Mouse (Mus musculus): ENCODE data around the gene Zfp597. TPM values are rescaled to one million over a fixed set of nuclear protein-coding genes. Genes with fewer than 3 reads are reported as not detected.

The Zfp597 gene
- total RNA-seq (2022) = 10 to 100 TPM; 18.9 to 25.4 (median 21.3) TPM

DNA sequence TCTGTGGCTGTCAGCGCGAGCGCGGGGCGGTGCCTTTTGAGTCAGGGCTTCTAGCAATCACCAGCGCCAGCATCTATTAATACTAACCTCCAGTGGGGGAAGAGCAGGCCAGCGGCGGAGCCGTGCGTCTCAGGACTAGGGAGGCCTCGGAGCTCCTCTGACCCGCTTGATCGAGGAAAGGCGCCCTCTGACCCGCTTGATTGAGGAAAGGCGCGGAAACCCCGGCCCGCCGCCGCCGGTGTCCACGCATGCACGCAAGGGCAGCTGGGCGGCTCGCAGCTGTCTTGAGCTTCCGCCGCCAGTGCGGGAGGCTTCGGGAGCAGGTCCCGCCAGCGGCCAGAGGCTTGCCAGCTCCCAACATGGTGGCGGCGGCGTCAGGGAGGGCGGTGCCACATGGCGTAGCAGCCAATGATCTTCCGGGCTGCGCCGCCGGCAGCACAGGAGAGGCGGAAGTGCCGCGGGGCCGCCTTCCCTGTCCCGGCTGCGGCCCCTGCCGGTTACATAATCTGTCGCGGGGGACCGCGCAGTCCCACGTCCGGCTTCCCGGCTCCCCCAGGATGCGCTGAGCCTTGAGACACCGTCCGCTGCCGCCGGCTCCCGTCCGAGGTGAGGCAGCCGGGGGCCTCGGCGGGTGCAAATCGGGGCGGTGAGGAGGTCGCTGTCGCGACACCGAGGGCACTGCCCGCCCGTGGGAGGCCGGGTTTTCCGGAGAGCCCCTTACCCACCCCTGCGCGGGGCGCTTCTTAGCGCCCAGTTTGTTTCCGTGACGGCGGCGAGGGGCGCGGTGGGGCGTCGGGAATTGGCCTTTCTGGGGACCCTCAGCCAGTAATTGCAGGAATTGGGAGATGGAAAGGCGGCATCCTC lies at the start of gene Zfp597, which contains the start of gene Gm20695:
TSS of gene Zfp597 (minus strand) at position 361 of the 864 bp plus-strand sequence.
TSS of gene Gm20695 (plus strand) at position 448 of the 864 bp plus-strand sequence.
- DNase-seq = peak; percentile 91

GRCm38 (mm10) chr16:3934091-3934490 lies 49.7 kb upstream of the Zfp597 start:
- no peak for DNase-seq

GRCm38 (mm10) chr16:3933536-3933935 lies 49.2 kb upstream of the Zfp597 start:
- peak; percentile 32 for DNase-seq

DNA sequence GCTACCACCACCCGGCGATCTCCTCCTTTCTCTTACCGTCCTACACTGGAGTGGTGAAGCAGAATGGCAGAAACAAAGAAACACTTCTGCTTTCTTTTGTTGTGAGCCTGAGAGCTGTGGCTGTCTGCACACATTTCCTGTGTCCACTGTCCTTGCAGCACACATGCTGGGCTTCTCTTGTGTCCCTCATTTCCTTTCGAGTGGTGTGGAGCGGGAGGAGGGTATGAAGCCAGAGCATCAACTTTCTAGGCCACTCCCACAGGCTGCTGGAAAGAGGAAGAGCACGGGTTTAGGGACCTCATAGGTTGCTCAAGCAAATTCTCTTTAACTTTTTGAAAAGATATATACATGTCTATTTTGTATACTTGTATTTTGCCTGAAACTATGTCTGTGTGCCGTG lies 44.8 kb upstream of the Zfp597 start:
- DNase-seq = no peak

DNA sequence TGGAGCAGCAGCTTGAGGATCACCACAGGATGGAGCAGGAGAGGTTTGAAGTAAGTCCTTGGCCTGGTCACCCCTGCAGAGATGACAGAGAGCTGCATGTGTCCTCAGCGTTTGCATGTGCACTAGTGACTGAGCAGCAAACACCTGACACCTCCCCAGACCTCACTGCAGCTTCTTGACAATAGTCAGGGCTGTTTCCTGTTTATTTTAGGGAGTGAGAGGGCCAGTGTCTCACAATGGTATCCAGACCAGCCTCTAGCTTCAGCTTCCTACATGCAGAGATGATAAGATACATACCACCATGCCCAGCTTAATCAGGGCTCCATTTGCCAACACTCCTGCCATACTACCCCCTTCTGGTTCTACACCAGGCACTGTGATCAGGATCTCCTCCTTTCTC lies 44.2 kb upstream of the Zfp597 start:
- DNase-seq = no peak

GRCm38 (mm10) chr16:3923966-3924365 lies 39.6 kb upstream of the Zfp597 start:
- DNase-seq = no peak

DNA sequence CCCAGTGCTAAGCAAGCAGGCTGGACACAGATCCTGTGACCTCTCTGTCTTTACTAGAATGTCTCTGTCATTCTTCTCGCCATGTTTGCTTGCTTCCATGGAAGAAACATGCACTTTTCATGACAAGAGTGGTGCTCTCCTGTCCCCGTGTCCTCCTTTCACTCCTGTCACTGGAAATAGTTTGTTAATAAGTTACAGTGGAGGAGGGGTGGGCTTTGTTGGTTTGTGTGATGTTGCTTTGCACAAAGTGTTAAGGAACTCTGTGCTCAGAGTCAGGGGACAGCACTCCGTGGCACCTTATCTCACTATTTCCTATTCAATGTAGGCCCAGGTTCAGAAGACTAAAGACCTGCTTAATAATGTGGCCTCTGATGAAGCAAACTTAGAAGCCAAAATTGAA lies 39.2 kb upstream of the Zfp597 start:
- DNase-seq = no peak

GRCm38 (mm10) chr16:3920756-3921155 lies 36.4 kb upstream of the Zfp597 start:
- DNase-seq = no peak

GRCm38 (mm10) chr16:3909118-3909517 lies 24.8 kb upstream of the Zfp597 start:
- no peak for DNase-seq

- DNase-seq = peak; percentile 95
Observed at GRCm38 (mm10) chr16:3908537-3909111, 24.3 kb upstream of the Zfp597 start, which contains the start of the genes 1700037C18Rik and Cluap1. TSS of gene 1700037C18Rik (minus strand) at chr16:3908689. TSS of gene Cluap1 (plus strand) at chr16:3908801.

DNA sequence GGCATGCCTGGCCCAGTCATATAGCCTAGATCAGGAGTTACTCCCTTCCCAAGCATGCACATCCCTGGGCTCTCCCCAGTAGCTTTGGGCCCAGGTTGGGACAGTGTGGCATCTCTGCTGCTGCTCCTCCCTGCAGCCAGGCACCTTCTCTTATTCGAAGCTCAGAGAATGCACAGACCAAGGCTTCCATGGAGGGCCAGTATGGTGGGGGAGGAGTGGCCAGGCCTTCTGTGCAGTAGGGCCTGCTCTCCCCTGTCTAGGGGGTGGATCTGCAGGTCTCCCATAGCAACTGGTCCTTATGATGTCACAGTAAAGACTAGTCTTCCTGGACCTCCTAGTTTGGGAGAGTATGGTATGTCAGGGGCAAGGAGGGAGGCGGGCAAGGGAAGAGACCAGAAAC lies 23.1 kb upstream of the Zfp597 start:
- no peak for DNase-seq

DNA sequence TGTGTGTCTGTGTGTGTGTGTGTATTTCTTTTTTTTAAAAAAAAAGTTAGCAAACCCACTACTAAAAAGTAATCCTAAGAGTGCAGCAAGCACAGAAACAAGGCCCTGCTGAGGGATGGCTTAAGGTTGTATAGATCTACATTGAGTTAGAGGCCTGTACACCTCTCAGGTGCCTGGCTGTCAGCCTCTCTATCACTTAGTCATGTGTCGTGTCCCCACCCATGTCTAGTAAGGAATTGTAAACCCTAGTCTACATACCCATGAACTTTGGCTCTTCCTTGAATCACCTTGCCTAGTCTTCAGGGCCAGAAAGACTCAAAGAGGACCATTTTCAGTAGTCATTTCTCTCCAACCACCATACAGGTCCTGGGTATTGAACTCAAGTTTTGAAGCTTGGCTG lies 12.2 kb upstream of the Zfp597 start:
- DNase-seq = no peak

DNA sequence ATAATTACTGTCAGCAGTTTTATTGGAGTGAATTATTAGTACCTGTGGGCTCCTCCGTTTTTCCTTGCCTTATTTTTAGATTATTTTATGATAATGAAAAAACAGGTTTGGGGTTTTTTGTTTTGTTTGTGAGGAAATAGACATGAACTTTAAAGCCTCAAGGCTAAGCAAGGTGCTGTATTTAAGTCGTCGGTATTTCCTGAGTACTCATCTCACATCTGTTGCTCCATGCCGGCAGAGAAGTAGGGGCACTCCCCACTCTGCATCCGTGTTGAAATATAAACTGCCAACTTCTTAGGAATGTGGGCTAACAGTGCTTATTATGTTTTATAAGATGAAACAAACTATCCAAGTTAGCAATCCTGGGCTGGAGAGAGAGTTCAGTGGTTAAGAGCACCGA lies 11.7 kb upstream of the Zfp597 start:
- no peak for DNase-seq

DNA sequence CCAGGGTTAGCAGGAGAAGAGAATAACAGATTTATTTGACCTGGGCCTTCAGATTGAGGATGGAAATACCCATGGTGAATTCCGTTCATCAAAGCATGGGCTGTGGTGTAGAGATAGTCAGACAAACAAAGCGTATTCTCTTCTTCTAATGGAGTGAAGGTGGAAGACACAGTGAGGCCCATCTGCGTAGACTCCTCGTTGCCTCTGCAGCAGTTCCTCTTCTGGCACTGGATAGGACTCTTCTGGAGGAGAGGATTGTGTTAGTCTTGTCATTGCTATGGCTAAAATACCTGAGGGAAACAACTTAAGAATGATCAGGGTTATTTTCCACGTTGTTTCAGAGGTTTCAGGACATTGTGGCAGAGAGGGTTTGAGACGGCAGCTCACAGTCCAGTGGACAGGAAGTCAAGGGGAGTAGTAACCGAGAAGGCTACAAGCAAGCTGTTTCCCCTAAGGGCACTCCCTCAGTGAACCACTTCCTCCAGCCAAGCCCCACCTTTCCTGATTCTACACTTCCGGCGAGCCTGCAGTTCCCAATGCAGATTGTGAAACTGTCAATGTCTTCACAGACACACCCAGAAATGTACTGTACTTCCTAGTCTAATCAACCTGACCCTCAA lies 10.9 kb upstream of the Zfp597 start:
- no peak for DNase-seq

DNA sequence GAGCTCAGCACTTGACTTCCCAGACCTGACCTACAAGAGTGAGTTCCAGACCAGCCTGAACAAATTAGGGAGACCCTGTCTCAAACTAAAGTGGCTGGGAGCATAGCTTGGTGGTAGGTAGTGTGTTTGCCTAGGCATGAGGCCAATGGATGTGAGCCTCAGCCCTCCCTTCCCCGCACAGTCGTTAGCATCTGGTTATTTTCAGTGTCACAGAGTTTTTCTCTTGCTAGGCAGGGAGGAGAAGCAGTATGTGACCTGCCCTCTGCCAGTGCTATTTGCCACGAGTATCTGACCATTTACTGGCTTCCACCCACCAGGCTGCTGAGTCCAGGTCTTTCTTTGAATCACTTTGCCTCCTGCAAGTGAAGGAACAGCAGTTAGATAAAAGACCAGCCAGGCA lies 9.4 kb upstream of the Zfp597 start:
- DNase-seq = no peak

DNA sequence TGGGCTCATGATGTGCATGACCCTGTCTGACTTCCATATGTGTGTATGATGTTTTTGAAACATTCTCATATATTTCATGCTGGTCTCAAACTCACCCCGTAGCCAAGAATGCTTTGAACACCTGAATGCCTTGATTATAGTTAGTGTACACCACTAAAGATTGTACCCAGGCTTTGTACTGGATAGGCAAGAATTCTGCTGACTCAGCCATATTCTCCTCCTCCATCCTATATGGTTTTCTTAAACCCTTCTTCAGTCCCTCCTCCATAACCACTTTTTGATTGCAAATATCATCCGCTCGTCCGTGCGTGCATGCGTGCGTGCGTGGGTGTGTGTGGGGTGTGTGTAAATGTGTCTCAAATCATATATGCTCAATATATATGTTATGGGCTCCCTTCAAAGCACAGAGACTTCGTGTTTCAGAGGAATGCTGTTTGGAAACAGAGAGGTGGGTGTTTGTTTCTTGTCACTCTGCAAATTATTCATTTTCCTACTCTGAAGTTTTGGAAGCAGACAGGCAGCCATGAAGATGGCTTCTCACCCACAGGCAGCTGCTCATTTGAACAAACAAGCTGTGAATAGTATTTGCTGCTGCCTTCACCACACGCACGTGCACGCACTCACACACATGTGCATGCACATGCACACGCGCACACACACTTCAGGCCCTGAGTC lies 7.4 kb upstream of the Zfp597 start:
- DNase-seq = no peak

DNA sequence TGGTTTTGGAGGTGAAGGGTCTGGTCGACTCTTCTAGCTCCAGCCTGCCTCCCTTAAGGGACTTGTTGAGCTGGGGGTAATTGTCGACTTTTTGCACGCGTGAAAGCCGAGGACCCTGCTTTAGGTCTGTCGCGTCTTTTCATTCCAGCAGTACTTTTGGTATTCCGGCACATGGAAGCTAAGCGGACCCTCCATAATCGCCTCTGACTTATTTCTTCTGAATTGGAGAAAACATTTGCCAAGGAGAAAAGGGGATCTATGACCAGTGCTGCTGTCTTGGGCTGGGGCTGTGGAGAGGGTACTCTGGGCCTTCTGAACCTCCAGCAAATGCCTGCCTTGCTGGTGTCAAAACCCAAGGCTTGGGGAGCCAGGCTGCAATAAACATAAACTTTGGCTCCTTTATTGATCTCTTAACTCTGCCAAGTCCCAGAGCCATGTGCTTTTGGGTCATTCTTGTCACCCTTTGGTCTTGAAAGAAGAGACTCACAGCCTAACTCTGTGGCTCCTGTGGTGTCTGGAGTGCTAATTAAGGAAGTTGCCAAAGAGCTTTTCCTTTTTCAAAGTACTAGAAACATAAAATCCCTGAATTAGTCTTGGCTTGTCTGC lies 807 bp upstream of the Zfp597 start:
- DNase-seq = no peak

- no peak for DNase-seq
Observed at GRCm38 (mm10) chr16:3876346-3876745, 8.0 kb downstream of the Zfp597 start.

DNA sequence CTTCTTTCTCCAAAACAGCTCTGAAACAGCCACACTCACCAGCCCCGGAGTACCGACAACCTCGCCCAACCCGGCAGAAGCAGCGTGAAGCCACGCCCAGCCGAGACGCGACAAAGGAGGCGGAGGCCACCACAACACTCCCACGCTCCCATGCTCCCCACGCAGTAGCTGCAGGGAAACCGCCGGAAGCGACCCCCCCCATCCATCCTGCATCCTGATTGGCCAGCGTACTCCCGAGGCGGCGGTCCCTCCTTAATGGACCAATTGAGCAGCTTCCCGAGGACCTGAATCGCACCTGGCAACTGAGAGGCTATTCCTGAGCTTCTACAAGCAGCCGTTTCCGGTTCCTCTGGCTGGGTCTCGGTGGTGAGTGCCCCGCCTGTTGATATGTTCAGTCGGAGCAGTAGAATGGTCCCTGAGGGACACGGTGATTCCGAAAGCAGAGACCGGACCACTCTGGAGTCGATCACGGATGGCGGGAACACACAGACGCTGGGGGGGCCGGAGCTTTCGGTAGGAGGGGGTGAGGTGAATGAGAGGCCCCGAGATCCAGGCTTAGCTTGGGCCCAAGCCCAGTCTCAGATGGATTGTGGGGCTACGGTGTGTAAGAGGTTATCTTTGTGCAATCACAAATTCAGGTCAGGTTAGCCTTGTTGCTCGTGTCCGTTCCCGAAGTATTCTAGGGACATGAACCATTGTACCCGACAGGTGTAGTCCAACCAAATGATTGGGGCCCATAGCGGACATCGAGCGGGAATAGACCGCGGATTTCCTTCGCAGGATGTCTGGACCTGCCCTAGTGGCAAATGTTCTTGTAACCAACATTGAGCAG lies 11.9 kb downstream of the Zfp597 start, which contains the start of gene Naa60:
TSS of gene Naa60 (plus strand) at position 160 of the 832 bp plus-strand sequence.
- peak; percentile 92 for DNase-seq

DNA sequence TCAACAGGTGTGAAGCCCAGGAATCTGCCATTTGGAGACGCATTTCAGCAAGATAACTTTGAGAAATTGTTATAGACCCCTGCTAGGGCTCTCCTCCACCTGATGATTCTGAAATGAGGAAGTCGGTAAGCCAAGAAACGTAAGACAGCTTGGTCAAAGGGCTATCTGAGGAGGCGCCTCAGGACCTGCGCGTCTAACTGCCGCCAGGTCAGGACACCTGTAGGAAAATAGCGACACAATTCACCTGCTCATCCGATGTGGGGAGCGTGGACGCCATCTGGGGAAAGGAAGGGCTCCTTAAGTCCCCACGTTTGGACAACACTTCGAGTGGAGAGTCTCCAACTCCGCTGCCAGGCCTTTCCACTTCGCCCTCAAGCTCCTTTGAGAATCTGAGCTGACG lies 12.5 kb downstream of the Zfp597 start:
- no peak for DNase-seq

DNA sequence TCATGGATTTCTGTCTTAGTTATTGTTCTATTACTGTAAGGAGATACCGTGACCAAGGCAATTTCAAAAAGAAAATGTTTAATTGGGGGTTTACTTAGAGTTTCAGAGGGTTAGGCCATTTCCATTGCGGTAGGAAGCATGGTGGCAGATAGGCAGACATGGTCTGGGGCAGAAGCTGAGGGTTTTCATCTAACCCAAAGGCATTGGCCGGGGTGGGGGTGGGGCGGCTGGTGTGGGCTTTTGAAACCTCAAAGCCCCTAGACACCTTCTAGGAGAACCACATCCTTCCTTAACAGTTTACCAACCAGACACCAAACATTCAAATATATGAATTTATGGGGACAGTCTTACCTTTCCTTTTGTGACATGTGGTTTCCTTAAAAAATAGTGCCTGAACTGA lies 25.1 kb downstream of the Zfp597 start:
- no peak for DNase-seq

All from adrenal gland, adult 8-10 months (tissue).